Mouse (Mus musculus) c-Kit-positive CD71-positive TER-119-negative erythroid progenitor cells, embryonic 14.5 days (primary cell): ENCODE data around the gene Olig1.

Source experiments
- DNase-seq: peaks from one replicate; pipeline ENCODE4 v3.0.0-alpha.2; 2013; ENCODE audit warnings: low read depth

Gene Olig1

GRCm38 (mm10) chr16:91269468-91270211 is at the start of gene Olig1:
TSS of gene Olig1 (plus strand) at chr16:91269772.
- no peak for DNase-seq

GRCm38 (mm10) chr16:91222171-91222642 is 47.4 kb upstream of the Olig1 start:
- no peak for DNase-seq

- no peak for DNase-seq
Observed at GRCm38 (mm10) chr16:91222643-91223271, 46.8 kb upstream of the Olig1 start.

GRCm38 (mm10) chr16:91223327-91224067 is 46.1 kb upstream of the Olig1 start:
- DNase-seq, result no peak

GRCm38 (mm10) chr16:91224068-91224402 is 45.5 kb upstream of the Olig1 start:
- no peak for DNase-seq

GRCm38 (mm10) chr16:91224481-91225232 is 44.9 kb upstream of the Olig1 start:
- DNase-seq, result no peak

- DNase-seq, result no peak
Observed at GRCm38 (mm10) chr16:91225233-91226037, 44.1 kb upstream of the Olig1 start, which contains the start of gene Olig2. TSS of gene Olig2 (plus strand) at chr16:91225457.

GRCm38 (mm10) chr16:91226038-91226882 is 43.3 kb upstream of the Olig1 start:
- no peak for DNase-seq

- no peak for DNase-seq
Observed at GRCm38 (mm10) chr16:91226883-91227759, 42.5 kb upstream of the Olig1 start.

GRCm38 (mm10) chr16:91227760-91228043 is 41.9 kb upstream of the Olig1 start:
- no peak for DNase-seq

GRCm38 (mm10) chr16:91228238-91229071 is 41.1 kb upstream of the Olig1 start:
- no peak for DNase-seq

GRCm38 (mm10) chr16:91229072-91229348 is 40.6 kb upstream of the Olig1 start:
- no peak for DNase-seq

GRCm38 (mm10) chr16:91229643-91230042 is 39.9 kb upstream of the Olig1 start:
- no peak for DNase-seq

GRCm38 (mm10) chr16:91231781-91232469 is 37.6 kb upstream of the Olig1 start:
- no peak for DNase-seq

- DNase-seq, result no peak
Observed at GRCm38 (mm10) chr16:91232470-91233240, 36.9 kb upstream of the Olig1 start.

GRCm38 (mm10) chr16:91233241-91233944 is 36.2 kb upstream of the Olig1 start:
- DNase-seq, result no peak

GRCm38 (mm10) chr16:91239024-91239423 is 30.5 kb upstream of the Olig1 start:
- DNase-seq, result no peak
